Mouse (Mus musculus) kidney, postnatal 0 days (tissue): ENCODE results near the gene B4galnt3. TPM values are rescaled to one million over a fixed set of nuclear protein-coding genes. Genes with fewer than 3 reads are reported as not detected.

Source experiments
- ATAC-seq: fragments of 200-750 bp; cut with Nextera tagmentation; replicated peaks from 2 replicates; pipeline ENCODE4 v1.8.0; 2017; ENCODE audit warnings: low read depth, moderate number of reproducible peaks, moderate TSS enrichment, moderate library complexity; ENCODE audit not compliant: low FRiP score
- DNase-seq: peaks from one replicate; pipeline ENCODE4 v3.0.0-alpha.2; 2016; ENCODE audit warnings: low spot score
- H3K27ac ChIP-seq: fragments of 300-500 bp; sonication (generic); 2 replicates; pipeline ENCODE4 v1.5.1; 2014; ENCODE audit warnings: mild to moderate bottlenecking
- H3K27me3 ChIP-seq: fragments of 300-500 bp; sonication (generic); 2 replicates; pipeline ENCODE4 v1.6.1; 2014; ENCODE audit warnings: low read length, mixed read lengths; ENCODE audit not compliant: insufficient read depth
- H3K36me3 ChIP-seq: fragments of 300-500 bp; sonication (generic); 2 replicates; pipeline ENCODE4 v1.6.1; 2014; ENCODE audit warnings: low read length, mixed read lengths; ENCODE audit not compliant: insufficient read depth
- H3K4me1 ChIP-seq: fragments of 300-500 bp; sonication (generic); replicated peaks from 2 replicates; pipeline ENCODE4 v1.6.1; 2014; ENCODE audit warnings: antibody characterized with exemption, low read length, mixed read lengths; ENCODE audit not compliant: insufficient read depth
- H3K4me2 ChIP-seq: fragments of 300-500 bp; sonication (generic); 2 replicates; pipeline ENCODE4 v1.6.1; 2014; ENCODE audit warnings: mild to moderate bottlenecking, low read length, moderate library complexity, mixed read lengths
- H3K4me3 ChIP-seq: fragments of 300-500 bp; sonication (generic); replicated peaks from 2 replicates; pipeline ENCODE4 v1.5.1; 2014; ENCODE audit warnings: low read depth, low read length
- H3K9ac ChIP-seq: fragments of 300-500 bp; sonication (generic); 2 replicates; pipeline ENCODE4 v1.6.1; 2014; ENCODE audit warnings: low read depth, low read length
- H3K9me3 ChIP-seq: fragments of 300-500 bp; sonication (generic); replicated peaks from 2 replicates; pipeline ENCODE4 v1.6.1; 2016; ENCODE audit warnings: low read length, inconsistent platforms, mixed read lengths
- CTCF ChIP-seq: IDR thresholded peaks from 2 replicates; pipeline ENCODE4 v1.5.1; 2016; ENCODE audit warnings: antibody characterized with exemption, low read depth, mild to moderate bottlenecking, moderate library complexity
- WGBS: fragments of 180-500 bp; shearing (Covaris S2); extraction: QIAGEN DNeasy Blood & Tissue Kit; methylation state at CpG from one replicate; pipeline ENCODE4 v1.1.7; 2014; 5-methylcytosine and 5-hydroxymethylcytosine counted together
- polyA plus RNA-seq: library from polyadenylated mRNA; unstranded; fragments of >200 nt; fragmentation: Nextera tagmentation; extraction: Ambion mirVana; gene quantifications from 2 replicates; pipeline ENCODE4 v1.2.1, GENCODE M21; 2015

The B4galnt3 gene
- polyA plus RNA-seq, 1 experiment from 2014 or later: 2.5 TPM

DNA sequence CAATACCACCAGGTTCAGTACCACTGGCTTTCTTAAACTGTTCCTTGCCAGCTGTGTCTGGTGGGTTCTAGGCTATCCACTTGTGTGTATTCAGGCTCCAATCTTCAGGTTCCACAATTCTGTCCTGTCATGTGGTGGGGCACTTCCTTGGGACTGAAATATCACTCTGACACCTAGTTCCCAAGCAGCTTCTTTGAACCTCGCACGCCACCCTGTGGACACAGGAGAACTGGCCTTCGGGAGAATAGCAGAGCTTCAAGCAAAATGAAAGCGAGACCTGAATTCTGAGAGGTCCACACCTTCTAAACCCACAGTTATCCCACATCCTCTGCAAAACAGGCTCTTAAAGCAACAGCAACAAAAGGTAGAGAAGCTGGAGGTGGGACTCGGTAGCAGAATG lies 101.2 kb downstream of the B4galnt3 start:
- H3K4me2 ChIP-seq: no peak overlapping the region
- no peaks in the 10 kb centered on the region for H3K36me3 ChIP-seq
- H3K27ac ChIP-seq: no peak overlapping the region
- no peaks in the 10 kb centered on the region for H3K27me3 ChIP-seq
- WGBS: 26% methylated on average over 5 of the region's 5 CpGs
- DNase-seq (peak; percentile 91), ATAC-seq (no peak)
- H3K9ac ChIP-seq: no peak overlapping the region
- H3K4me1 ChIP-seq: peaks cover 6% of the 10 kb centered on the region
- H3K4me3 ChIP-seq: no peak overlapping the region
- TF ChIP-seq CTCF: peak; percentile 92
- H3K9me3 ChIP-seq: no peaks in the 10 kb centered on the region

DNA sequence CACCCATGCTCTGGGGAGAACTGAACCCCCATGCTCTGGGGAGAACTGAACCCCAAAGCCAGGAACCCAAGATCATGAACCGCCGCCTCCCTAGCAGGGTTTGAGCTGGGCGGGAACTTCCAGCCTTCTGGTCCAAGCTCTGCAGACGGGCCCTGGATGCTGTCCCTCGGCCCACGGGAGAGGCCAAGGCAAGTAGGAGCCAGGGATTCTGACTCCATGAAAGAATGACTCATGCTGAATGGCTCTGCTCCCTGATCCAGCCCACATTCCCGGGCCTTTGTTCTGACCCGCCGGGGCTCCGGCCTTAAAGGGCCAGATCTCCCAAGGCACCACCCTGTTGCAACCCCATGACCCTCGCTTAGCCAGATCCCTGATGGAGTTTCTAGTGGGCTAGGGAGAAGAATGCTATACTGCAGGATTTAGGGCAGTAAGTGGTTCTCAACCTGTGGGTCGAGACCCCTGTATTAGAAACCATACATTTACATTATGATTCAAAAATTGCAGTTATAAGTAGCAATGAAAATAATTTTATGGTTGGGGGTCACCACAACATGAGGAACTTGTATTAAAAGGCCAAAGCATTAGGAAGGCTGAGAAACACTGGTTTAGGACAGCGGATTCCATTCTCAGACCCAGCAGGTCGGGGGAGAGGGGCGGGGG lies 102.0 kb downstream of the B4galnt3 start:
- no peak for TF ChIP-seq CTCF
- Histone ChIP-seq H3K4me2 (peak overlapping the region; percentile 16; the same call in 1 of the 2 replicates), H3K27ac (no peak overlapping the region), H3K9me3 (no peaks in the 10 kb centered on the region), H3K4me3 (no peak overlapping the region), H3K36me3 (no peaks in the 10 kb centered on the region), H3K27me3 (no peaks in the 10 kb centered on the region), H3K4me1 (peaks cover 6% of the 10 kb centered on the region), H3K9ac (0 out of 2 replicates have a peak overlapping the region, but pooled peaks have one; percentile 28)
- peak; percentile 67 for DNase-seq
- WGBS: 33% methylated on average over 15 of the region's 15 CpGs
- ATAC-seq: no peak

DNA sequence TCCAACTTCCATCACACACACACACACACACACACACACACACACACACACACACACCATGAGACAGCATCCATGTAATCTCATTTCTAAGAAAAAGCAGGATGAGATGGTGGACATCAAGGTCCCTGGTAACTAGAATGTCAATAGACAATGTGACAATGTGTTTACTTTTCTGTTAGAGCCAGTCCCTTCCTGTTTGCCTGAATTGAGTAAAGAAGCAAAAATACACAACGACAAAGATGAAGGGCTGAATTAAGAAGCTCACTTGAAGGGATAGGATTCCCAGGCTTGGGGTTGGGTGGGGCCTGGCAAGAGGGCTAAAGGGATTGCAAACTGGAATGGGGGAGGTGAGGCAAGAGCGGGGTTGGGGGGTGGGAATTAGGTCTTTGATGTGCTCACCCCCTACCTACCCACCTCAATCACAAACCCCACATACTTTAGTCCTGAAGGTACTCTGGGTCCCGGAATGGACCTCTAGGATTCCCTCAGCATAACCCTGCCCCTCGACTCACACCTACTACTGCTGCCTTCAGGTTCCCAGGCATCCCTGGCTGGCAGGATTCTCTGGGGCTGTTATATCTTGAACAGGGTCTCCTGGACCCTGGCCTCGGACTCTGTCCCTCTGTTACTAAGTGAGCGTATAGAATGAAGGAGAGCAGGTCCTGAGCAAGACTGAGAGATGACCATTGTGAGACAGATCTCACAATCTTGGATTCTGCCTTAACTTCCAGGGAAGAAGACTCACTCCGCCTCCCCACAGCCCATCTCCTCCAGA lies 102.8 kb downstream of the B4galnt3 start:
- H3K4me2 ChIP-seq: 0 out of 2 replicates have a peak overlapping the region, but pooled peaks have one; percentile 16
- DNase-seq (no peak), ATAC-seq (no peak)
- peaks cover 6% of the 10 kb centered on the region for H3K4me1 ChIP-seq
- 0 out of 2 replicates have a peak overlapping the region, but pooled peaks have one; percentile 28 for H3K9ac ChIP-seq
- no peaks in the 10 kb centered on the region for H3K9me3 ChIP-seq
- H3K4me3 ChIP-seq: no peak overlapping the region
- H3K27ac ChIP-seq: no peak overlapping the region
- TF ChIP-seq CTCF: no peak
- 70% methylated on average over 7 of the region's 7 CpGs for WGBS
- no peaks in the 10 kb centered on the region for H3K36me3 ChIP-seq
- H3K27me3 ChIP-seq: no peaks in the 10 kb centered on the region

DNA sequence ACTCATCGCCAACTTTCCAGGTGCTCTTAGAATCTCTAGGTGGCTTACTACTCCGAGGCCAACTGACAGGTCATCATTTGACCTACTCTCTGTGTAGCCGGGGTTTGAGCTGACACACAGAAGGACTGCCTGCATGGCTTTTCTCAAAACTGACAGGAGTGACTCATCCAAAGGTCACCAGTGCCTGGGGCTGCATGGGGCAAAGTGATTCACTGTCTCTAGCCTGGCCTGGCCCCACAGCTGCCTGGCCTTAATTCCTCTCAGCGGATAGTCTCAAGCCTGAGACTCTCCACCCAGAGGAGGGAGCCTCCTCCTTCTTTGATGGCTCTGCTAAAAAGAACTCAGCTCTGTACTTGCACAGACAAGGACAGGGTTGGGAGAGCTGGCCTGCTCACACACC lies 103.4 kb downstream of the B4galnt3 start:
- H3K27me3 ChIP-seq: no peaks in the 10 kb centered on the region
- H3K4me2 ChIP-seq: no peak overlapping the region
- WGBS: 72% methylated on average over 4 of the region's 4 CpGs
- no peak for DNase-seq
- no peaks in the 10 kb centered on the region for H3K36me3 ChIP-seq
- TF ChIP-seq CTCF: no peak
- H3K27ac ChIP-seq: no peak overlapping the region
- no peak overlapping the region for H3K9ac ChIP-seq
- H3K4me1 ChIP-seq: peaks cover 6% of the 10 kb centered on the region
- H3K4me3 ChIP-seq: no peak overlapping the region
- no peak for ATAC-seq
- no peaks in the 10 kb centered on the region for H3K9me3 ChIP-seq

DNA sequence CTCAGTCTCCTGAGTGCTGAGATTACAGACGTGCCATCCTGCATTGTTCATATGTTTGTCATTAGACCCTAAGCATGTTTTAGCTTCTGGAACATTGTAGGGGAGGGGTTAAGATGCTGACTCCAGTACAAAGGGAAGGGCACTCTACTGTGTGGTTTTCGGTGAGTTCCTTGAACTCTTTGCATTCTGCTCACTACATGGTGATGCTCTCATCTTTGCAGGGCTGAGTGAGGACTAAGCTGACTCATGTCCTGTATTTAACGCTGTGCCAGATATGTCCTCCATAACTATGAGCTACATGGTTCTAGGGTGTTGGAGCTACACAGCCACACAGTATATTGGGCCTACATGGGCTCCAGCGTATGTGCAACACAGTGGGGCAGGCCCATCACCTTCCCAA lies 104.0 kb downstream of the B4galnt3 start:
- Histone ChIP-seq H3K4me2 (no peak overlapping the region), H3K4me3 (no peak overlapping the region), H3K9ac (no peak overlapping the region), H3K27ac (no peak overlapping the region), H3K9me3 (no peaks in the 10 kb centered on the region), H3K36me3 (no peaks in the 10 kb centered on the region), H3K4me1 (peaks cover 6% of the 10 kb centered on the region), H3K27me3 (no peaks in the 10 kb centered on the region)
- 94% methylated on average over 4 of the region's 4 CpGs for WGBS
- DNase-seq (no peak), ATAC-seq (no peak)
- no peak for TF ChIP-seq CTCF

DNA sequence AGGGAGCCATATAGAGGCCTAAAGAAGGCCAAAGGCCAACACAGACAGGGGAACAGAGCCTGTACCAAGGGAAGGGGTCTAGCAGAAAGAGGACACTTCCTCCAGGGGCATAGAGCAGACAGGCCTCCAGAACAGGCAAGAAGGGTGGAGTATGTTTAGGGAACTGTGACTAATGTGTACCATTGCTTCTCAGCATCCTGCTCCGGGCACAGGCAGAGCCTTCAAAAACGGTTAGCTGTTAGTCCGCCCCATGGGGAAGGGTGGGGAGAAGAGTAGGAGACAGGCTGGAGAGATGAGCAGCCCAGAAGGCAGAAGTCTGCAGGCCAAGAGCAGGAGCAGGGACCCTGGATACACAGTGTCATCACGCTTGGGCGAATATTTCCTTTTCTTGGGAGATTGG lies 105.1 kb downstream of the B4galnt3 start:
- Histone ChIP-seq H3K9me3 (no peaks in the 10 kb centered on the region), H3K4me1 (peaks cover 6% of the 10 kb centered on the region), H3K4me3 (no peak overlapping the region), H3K4me2 (no peak overlapping the region), H3K9ac (no peak overlapping the region), H3K27me3 (no peaks in the 10 kb centered on the region), H3K36me3 (no peaks in the 10 kb centered on the region), H3K27ac (no peak overlapping the region)
- DNase-seq (no peak), ATAC-seq (no peak)
- WGBS: 85% methylated on average over 5 of the region's 5 CpGs
- no peak for TF ChIP-seq CTCF
